Mouse (Mus musculus) forebrain, embryonic 13.5 days (tissue): ENCODE results near the gene Mydgf. TPM values are rescaled to one million over a fixed set of nuclear protein-coding genes. Genes with fewer than 3 reads are reported as not detected.

Experiments
- ATAC-seq: fragments of 200-750 bp; cut with Nextera tagmentation; 2 replicates; pipeline ENCODE4 v1.8.0; 2017
- H3K27ac ChIP-seq: fragments of 300-500 bp; sonication (generic); 2 replicates; pipeline ENCODE4 v1.5.1; 2015; ENCODE audit warnings: inconsistent platforms, mild to moderate bottlenecking, moderate library complexity
- H3K27me3 ChIP-seq: fragments of 300-500 bp; sonication (generic); 2 replicates; pipeline ENCODE4 v1.6.1; 2015; ENCODE audit warnings: mild to moderate bottlenecking, inconsistent platforms
- H3K36me3 ChIP-seq: fragments of 300-500 bp; sonication (generic); 2 replicates; pipeline ENCODE4 v1.6.1; 2015; ENCODE audit warnings: mild to moderate bottlenecking, inconsistent platforms; ENCODE audit not compliant: poor library complexity, severe bottlenecking
- H3K4me1 ChIP-seq: fragments of 300-500 bp; sonication (generic); 2 replicates; pipeline ENCODE4 v1.6.1; 2015; ENCODE audit warnings: inconsistent platforms
- H3K4me2 ChIP-seq: fragments of 300-500 bp; sonication (generic); 2 replicates; pipeline ENCODE4 v1.6.1; 2015; ENCODE audit warnings: inconsistent platforms, mild to moderate bottlenecking, moderate library complexity
- H3K4me3 ChIP-seq: fragments of 300-500 bp; sonication (generic); 2 replicates; pipeline ENCODE4 v1.5.1; 2015; ENCODE audit warnings: mild to moderate bottlenecking, inconsistent platforms
- H3K9ac ChIP-seq: fragments of 300-500 bp; sonication (generic); 2 replicates; pipeline ENCODE4 v1.6.1; 2015; ENCODE audit warnings: mild to moderate bottlenecking, inconsistent platforms
- H3K9me3 ChIP-seq: fragments of 300-500 bp; sonication (generic); replicated peaks from 2 replicates; pipeline ENCODE4 v1.6.1; 2016; ENCODE audit warnings: inconsistent platforms
- WGBS: fragments of 180-500 bp; shearing (Covaris S2); methylation state at CpG from one replicate; pipeline ENCODE4 v1.1.7; 2015; 5-methylcytosine and 5-hydroxymethylcytosine counted together
- polyA plus RNA-seq: library from polyadenylated mRNA; unstranded; fragments of >200 nt; fragmentation: Nextera tagmentation; extraction: Ambion mirVana; gene quantifications from 2 replicates; pipeline ENCODE4 v1.2.1, GENCODE M21; 2015

Gene Mydgf
- 56.8 and 64.5 TPM in 2 replicates for polyA plus RNA-seq

- peaks cover 15% of the 10 kb centered on the region for H3K4me1 ChIP-seq
- peak within 1 kb of the TSS; percentile 82 for H3K4me3 ChIP-seq
- H3K9me3 ChIP-seq = no peaks in the 10 kb centered on the region
- peak within 1 kb of the TSS; percentile 79 for H3K9ac ChIP-seq
- peaks cover 61% of the 10 kb centered on the region for H3K36me3 ChIP-seq
- H3K27me3 ChIP-seq = no peaks in the 10 kb centered on the region
- peak; percentile 97 for ATAC-seq
- peak within 1 kb of the TSS; percentile 69; the same call in 1 of the 2 replicates for H3K27ac ChIP-seq
- WGBS = under 1% methylated on average over 47 of the region's 47 CpGs
- peak within 1 kb of the TSS; percentile 86 for H3K4me2 ChIP-seq
Measured at GRCm38 (mm10) chr17:56183658-56184103, at the start of gene Mydgf. Gene Mydgf, minus strand, starts transcription at chr17:56183920.

- H3K4me1 ChIP-seq = peaks cover 15% of the 10 kb centered on the region
- 0 out of 2 replicates have a peak overlapping the region, but pooled peaks have one; percentile 12 for H3K4me3 ChIP-seq
- H3K27ac ChIP-seq = peak overlapping the region; percentile 32; the same call in 1 of the 2 replicates
- H3K9ac ChIP-seq = peak overlapping the region; percentile 24; the same call in 1 of the 2 replicates
- 60% methylated on average over 8 of the region's 8 CpGs for WGBS
- H3K4me2 ChIP-seq = peak overlapping the region; percentile 48
- no peaks in the 10 kb centered on the region for H3K27me3 ChIP-seq
- no peaks in the 10 kb centered on the region for H3K9me3 ChIP-seq
- no peak; the same call in 1 of the 2 replicates for ATAC-seq
- H3K36me3 ChIP-seq = no peaks in the 10 kb centered on the region
Measured at GRCm38 (mm10) chr17:56233389-56233788, 49.7 kb upstream of the Mydgf start.

GRCm38 (mm10) chr17:56229943-56230342 lies 46.2 kb upstream of the Mydgf start:
- no peak overlapping the region for H3K4me2 ChIP-seq
- H3K27ac ChIP-seq = no peak overlapping the region
- no peaks in the 10 kb centered on the region for H3K9me3 ChIP-seq
- WGBS = 59% methylated on average over 10 of the region's 10 CpGs
- no peaks in the 10 kb centered on the region for H3K27me3 ChIP-seq
- no peak overlapping the region for H3K4me3 ChIP-seq
- no peak for ATAC-seq
- no peaks in the 10 kb centered on the region for H3K36me3 ChIP-seq
- H3K4me1 ChIP-seq = peaks cover 11% of the 10 kb centered on the region
- H3K9ac ChIP-seq = no peak overlapping the region

- H3K4me1 ChIP-seq = no peaks in the 10 kb centered on the region
- no peaks in the 10 kb centered on the region for H3K9me3 ChIP-seq
- no peak for ATAC-seq
- no peak overlapping the region for H3K9ac ChIP-seq
- no peak overlapping the region for H3K4me2 ChIP-seq
- no peaks in the 10 kb centered on the region for H3K36me3 ChIP-seq
- no peak overlapping the region for H3K4me3 ChIP-seq
- H3K27me3 ChIP-seq = no peaks in the 10 kb centered on the region
- 71% methylated on average over 3 of the region's 3 CpGs for WGBS
- H3K27ac ChIP-seq = no peak overlapping the region
Measured at GRCm38 (mm10) chr17:56226566-56226965, 42.8 kb upstream of the Mydgf start.

- Histone ChIP-seq H3K4me3 (no peak overlapping the region), H3K4me2 (no peak overlapping the region), H3K36me3 (no peaks in the 10 kb centered on the region), H3K4me1 (no peaks in the 10 kb centered on the region), H3K27ac (no peak overlapping the region), H3K27me3 (no peaks in the 10 kb centered on the region), H3K9me3 (no peaks in the 10 kb centered on the region), H3K9ac (no peak overlapping the region)
- 38% methylated on average over 1 of the region's 1 CpGs for WGBS
- no peak for ATAC-seq
Measured at GRCm38 (mm10) chr17:56224916-56225315, 41.2 kb upstream of the Mydgf start.

- Histone ChIP-seq H3K27ac (no peak overlapping the region), H3K9me3 (no peaks in the 10 kb centered on the region), H3K4me3 (no peak overlapping the region), H3K36me3 (0 out of 2 replicates have a peak, but pooled peaks cover 5% of the 10 kb centered on the region), H3K4me2 (peak overlapping the region; percentile 89; the same call in 1 of the 2 replicates), H3K9ac (no peak overlapping the region), H3K27me3 (no peaks in the 10 kb centered on the region), H3K4me1 (peaks cover 35% of the 10 kb centered on the region)
- WGBS = 78% methylated on average over 3 of the region's 3 CpGs
- ATAC-seq = no peak
Measured at GRCm38 (mm10) chr17:56219805-56220204, 36.1 kb upstream of the Mydgf start.

- Histone ChIP-seq H3K4me1 (peaks cover 35% of the 10 kb centered on the region), H3K9ac (peak overlapping the region; percentile 91), H3K4me2 (peak overlapping the region; percentile 89), H3K4me3 (peak overlapping the region; percentile 85), H3K9me3 (no peaks in the 10 kb centered on the region), H3K27me3 (no peaks in the 10 kb centered on the region), H3K36me3 (0 out of 2 replicates have a peak, but pooled peaks cover 6% of the 10 kb centered on the region), H3K27ac (peak overlapping the region; percentile 91)
- WGBS = 47% methylated on average over 12 of the region's 12 CpGs
- ATAC-seq = peak; percentile 50; the same call in 1 of the 2 replicates
Measured at GRCm38 (mm10) chr17:56219251-56219650, 35.5 kb upstream of the Mydgf start.

GRCm38 (mm10) chr17:56218377-56219191 lies 34.9 kb upstream of the Mydgf start, which contains the start of gene Dpp9:
Gene Dpp9, minus strand, starts transcription at chr17:56218905.
- Histone ChIP-seq H3K4me3 (peak within 1 kb of the TSS; percentile 85), H3K4me1 (peaks cover 35% of the 10 kb centered on the region), H3K27ac (peak within 1 kb of the TSS; percentile 91), H3K9ac (peak within 1 kb of the TSS; percentile 91), H3K4me2 (peak within 1 kb of the TSS; percentile 89), H3K36me3 (0 out of 2 replicates have a peak, but pooled peaks cover 6% of the 10 kb centered on the region), H3K9me3 (no peaks in the 10 kb centered on the region), H3K27me3 (no peaks in the 10 kb centered on the region)
- peak; percentile 99 for ATAC-seq
- WGBS = under 1% methylated on average over 42 of the region's 78 CpGs

GRCm38 (mm10) chr17:56217670-56218069 lies 34.0 kb upstream of the Mydgf start:
- Histone ChIP-seq H3K9me3 (no peaks in the 10 kb centered on the region), H3K36me3 (0 out of 2 replicates have a peak, but pooled peaks cover 11% of the 10 kb centered on the region), H3K4me1 (peaks cover 35% of the 10 kb centered on the region), H3K4me2 (peak overlapping the region; percentile 89), H3K4me3 (peak overlapping the region; percentile 85), H3K9ac (peak overlapping the region; percentile 91), H3K27me3 (no peaks in the 10 kb centered on the region), H3K27ac (peak overlapping the region; percentile 91; the same call in 1 of the 2 replicates)
- ATAC-seq = no peak
- WGBS = 67% methylated on average over 13 of the region's 13 CpGs

- Histone ChIP-seq H3K9ac (no peak overlapping the region), H3K27ac (no peak overlapping the region), H3K4me2 (no peak overlapping the region), H3K27me3 (no peaks in the 10 kb centered on the region), H3K4me3 (no peak overlapping the region), H3K36me3 (peaks cover 39% of the 10 kb centered on the region), H3K9me3 (no peaks in the 10 kb centered on the region), H3K4me1 (peaks cover 30% of the 10 kb centered on the region)
- no peak for ATAC-seq
- 59% methylated on average over 1 of the region's 1 CpGs for WGBS
Measured at GRCm38 (mm10) chr17:56214229-56214628, 30.5 kb upstream of the Mydgf start.

- ATAC-seq = no peak
- no peak overlapping the region for H3K27ac ChIP-seq
- WGBS = 80% methylated on average over 6 of the region's 6 CpGs
- no peak overlapping the region for H3K4me3 ChIP-seq
- H3K9ac ChIP-seq = no peak overlapping the region
- no peaks in the 10 kb centered on the region for H3K27me3 ChIP-seq
- H3K36me3 ChIP-seq = peaks cover 54% of the 10 kb centered on the region
- H3K4me1 ChIP-seq = peaks cover 23% of the 10 kb centered on the region
- H3K4me2 ChIP-seq = no peak overlapping the region
- no peaks in the 10 kb centered on the region for H3K9me3 ChIP-seq
Measured at GRCm38 (mm10) chr17:56212676-56213075, 29.0 kb upstream of the Mydgf start.

- Histone ChIP-seq H3K27me3 (no peaks in the 10 kb centered on the region), H3K4me1 (peaks cover 7% of the 10 kb centered on the region; the same call in 1 of the 2 replicates), H3K9ac (no peak overlapping the region), H3K4me3 (no peak overlapping the region), H3K27ac (no peak overlapping the region), H3K36me3 (peaks cover 70% of the 10 kb centered on the region), H3K4me2 (no peak overlapping the region), H3K9me3 (no peaks in the 10 kb centered on the region)
- 90% methylated on average over 2 of the region's 2 CpGs for WGBS
- ATAC-seq = no peak
Measured at GRCm38 (mm10) chr17:56211090-56211489, 27.4 kb upstream of the Mydgf start.
